Mouse (Mus musculus) lung, postnatal 0 days (tissue): Measurements from ENCODE around the gene Arid5b.
A peak's percentile ranks its signal among the peaks of the same experiment; 100 is the strongest.

Experiments
- CTCF ChIP-seq: IDR thresholded peaks from 2 replicates; pipeline ENCODE4 v1.5.1; 2016; ENCODE audit warnings: antibody characterized with exemption, mild to moderate bottlenecking
- EP300 ChIP-seq: IDR thresholded peaks from 2 replicates; pipeline ENCODE4 v1.6.1; 2016; ENCODE audit warnings: antibody characterized with exemption, mild to moderate bottlenecking, control low read depth

DNA sequence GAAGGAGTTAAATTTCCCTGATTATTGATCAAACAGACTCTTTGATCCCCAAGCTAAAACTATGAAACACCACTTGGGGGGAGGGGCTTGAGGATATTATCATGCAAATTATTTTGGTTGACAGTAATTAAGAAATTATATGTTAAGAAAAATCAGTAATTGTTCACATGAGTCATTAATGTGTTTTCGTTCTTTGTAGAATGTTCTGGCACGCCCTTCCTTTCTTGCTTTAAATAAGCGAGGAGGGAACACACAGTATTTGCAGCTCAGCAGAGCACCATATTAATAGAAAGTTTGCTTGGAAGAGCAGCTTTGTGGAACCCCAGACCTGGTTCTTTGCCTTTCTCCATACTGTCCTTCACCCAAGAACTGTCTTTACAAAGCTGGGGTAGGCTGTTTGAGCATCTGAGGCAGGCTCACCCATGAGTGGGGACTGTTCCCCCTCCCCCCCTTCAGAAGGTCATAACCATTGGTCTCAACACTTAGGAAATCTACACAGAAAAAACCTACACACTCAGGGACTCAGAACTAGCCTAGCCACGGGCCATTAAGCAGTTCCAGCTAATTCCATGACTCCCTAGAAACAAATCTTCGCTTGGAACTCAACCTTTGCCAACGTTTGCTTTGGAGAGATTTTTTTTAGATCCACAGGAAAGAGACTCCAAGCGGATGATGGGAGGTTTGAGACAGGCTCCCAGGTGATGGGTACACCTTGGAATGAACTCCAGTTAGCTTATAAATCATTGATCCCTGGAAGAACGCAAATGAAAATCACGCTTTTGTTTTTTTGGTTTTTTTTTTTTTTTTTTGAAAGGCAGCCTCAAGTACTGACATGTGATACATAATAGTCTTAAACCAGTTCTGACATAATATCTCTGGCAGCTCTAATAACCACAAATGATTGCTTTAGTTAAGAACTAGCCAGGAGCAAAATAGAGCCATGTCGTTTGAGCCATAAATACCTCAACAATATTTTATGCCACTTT, 112.5 kb downstream of the Arid5b start:
- TF ChIP-seq CTCF, result no peak
- peak; percentile 60; the same call in 1 of the 2 replicates for TF ChIP-seq EP300
